Mouse (Mus musculus): ENCODE measurements at regions not wholly inside any gene's neighbourhood (a gene's known extent, or its start where the extent isn't known, plus 50 kb on each side); places are given as distances from the start of the nearest gene placed in this dataset.
A peak's percentile ranks its signal among the peaks of the same experiment; 100 is the strongest.

DNA sequence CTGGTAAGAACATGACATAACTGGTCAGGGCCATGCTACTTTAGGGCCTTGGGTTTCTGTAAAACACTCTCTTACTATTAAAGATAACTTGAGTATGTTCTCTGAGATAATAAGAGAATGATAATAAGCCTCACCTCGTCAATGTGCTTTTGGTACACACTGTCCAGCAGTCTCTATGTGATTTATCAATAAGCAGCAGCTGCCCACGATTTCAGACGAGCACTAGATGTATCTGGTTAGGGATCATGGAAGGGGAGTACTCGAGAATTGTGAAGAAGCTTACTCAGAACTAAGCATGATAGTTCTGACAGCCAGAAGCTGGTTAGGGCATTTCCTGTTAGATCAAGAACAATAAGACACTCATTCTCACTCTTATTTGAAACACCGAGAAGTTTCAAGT is 53.8 kb downstream of the Neurod6 start:
- H3K4me3 ChIP-seq (replicated peaks), result no peak overlapping the region
- H3K27me3 ChIP-seq, result no peaks in the 10 kb centered on the region
- H3K4me1 ChIP-seq (replicated peaks), result no peaks in the 10 kb centered on the region
- no peaks in the 10 kb centered on the region for H3K36me3 ChIP-seq
- WGBS, result 83% methylated on average over 5 of the region's 5 CpGs
- no peaks in the 10 kb centered on the region for H3K9me3 ChIP-seq
- ATAC-seq, result no peak
- H3K27ac ChIP-seq, result no peak overlapping the region
- no peak overlapping the region for H3K4me2 ChIP-seq (replicated peaks)
- H3K9ac ChIP-seq (replicated peaks), result no peak overlapping the region

DNA sequence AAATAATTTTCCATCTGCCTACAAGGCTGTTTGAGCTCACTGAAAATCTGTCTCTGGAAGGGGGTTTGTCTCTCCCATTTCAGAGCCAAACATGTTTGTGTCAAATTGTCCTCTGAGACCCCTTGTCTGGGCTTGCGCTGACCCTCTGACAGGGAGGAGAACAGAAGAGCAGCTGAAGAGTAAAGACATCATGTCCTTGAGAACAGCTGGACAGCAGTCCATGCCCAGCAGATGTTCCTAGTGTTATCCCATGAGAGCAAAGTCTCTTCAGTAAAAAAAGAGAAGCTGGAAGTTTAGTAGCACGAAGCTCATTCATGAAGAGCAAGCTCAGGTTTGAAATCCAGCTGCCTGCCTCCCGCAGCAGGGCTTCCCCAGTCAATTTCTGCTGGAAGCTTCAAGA is 60.7 kb downstream of the Neurod6 start:
- 0 out of 2 replicates have a peak, but pooled peaks cover 2% of the 10 kb centered on the region for H3K4me1 ChIP-seq (replicated peaks)
- ATAC-seq, result no peak
- H3K4me3 ChIP-seq (replicated peaks), result no peak overlapping the region
- no peak overlapping the region for H3K9ac ChIP-seq (replicated peaks)
- no peaks in the 10 kb centered on the region for H3K9me3 ChIP-seq
- 87% methylated on average over 3 of the region's 3 CpGs for WGBS
- H3K36me3 ChIP-seq, result no peaks in the 10 kb centered on the region
- H3K27ac ChIP-seq, result no peak overlapping the region
- H3K4me2 ChIP-seq (replicated peaks), result no peak overlapping the region
- no peaks in the 10 kb centered on the region for H3K27me3 ChIP-seq

DNA sequence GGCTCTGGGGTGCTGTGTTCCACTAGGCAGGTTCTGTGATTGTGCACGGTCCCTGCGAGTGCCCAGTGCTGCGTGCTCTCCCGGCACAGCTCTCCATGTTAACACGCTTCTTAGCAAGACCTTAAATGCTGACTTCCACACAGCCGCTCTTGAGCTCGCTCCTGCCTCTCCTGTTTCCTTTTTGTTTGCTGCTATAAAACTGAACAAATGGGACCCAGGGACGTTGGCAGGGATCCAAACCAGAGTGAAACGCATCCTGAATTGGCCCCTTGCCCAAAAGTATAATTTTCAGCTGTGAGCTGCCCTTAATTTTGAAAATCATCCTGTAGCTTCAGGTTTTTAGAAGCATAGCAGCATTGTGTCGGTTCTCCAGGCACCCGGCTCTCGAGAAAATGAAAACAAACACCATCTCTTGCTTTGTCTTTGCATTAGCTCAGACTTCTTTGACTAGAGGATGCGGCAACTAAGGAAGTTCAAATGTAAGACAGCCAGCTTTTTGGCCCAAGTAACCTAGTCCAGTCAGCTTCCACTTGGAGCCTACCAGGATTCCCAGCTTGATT is 63.1 kb downstream of the Neurod6 start:
- Histone ChIP-seq H3K27ac (peak overlapping the region; percentile 74), H3K9me3 (no peaks in the 10 kb centered on the region), H3K9ac (replicated peaks) (0 out of 2 replicates have a peak overlapping the region, but pooled peaks have one; percentile 25), H3K4me3 (replicated peaks) (no peak overlapping the region), H3K27me3 (no peaks in the 10 kb centered on the region), H3K36me3 (no peaks in the 10 kb centered on the region), H3K4me1 (replicated peaks) (0 out of 2 replicates have a peak, but pooled peaks cover 2% of the 10 kb centered on the region), H3K4me2 (replicated peaks) (peak overlapping the region; percentile 42)
- WGBS, result 40% methylated on average over 13 of the region's 13 CpGs
- peak; percentile 79 for ATAC-seq

DNA sequence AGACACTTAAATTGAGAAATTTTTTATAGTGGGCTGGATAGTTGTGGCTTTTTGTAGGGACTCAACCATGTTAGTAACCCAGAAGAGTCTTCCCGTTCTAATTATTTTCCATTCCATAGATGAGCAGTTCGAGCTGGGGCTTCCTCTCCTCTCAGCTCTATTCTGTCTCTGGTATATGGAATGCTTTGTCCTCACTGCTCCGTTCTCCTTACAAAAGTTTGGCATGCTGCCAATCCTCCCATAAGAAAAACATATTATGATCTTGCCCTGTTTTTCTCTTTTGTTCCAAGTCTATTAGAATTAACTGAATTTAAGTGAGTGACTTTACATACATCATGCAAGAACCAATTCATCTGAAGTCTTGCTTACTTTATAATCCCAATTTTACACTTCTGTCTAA is 70.7 kb downstream of the Neurod6 start:
- no peak for ATAC-seq
- H3K9me3 ChIP-seq, result 0 out of 2 replicates have a peak, but pooled peaks cover 7% of the 10 kb centered on the region
- no peak overlapping the region for H3K4me3 ChIP-seq (replicated peaks)

DNA sequence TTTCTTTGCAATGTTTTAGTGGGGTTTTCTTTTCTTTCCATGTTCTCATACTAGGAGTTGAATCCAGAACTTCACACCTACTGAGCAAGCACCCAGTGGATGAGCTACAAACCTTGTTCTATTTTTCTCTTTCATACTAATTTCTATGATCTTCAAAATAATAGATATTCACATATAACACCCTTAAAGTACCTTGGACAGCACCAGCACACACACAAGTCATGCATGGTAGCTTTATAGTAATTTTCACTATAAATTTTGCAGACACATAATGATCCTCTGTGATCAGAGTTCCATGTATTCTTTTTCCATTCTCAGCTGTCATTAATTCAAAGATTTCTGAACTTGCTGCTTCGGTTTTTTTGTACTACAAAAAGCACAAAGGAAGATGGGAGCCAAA is 71.1 kb downstream of the Neurod6 start:
- no peak overlapping the region for H3K9ac ChIP-seq (replicated peaks)
- 0 out of 2 replicates have a peak, but pooled peaks cover 7% of the 10 kb centered on the region for H3K9me3 ChIP-seq
- H3K27ac ChIP-seq, result no peak overlapping the region
- 86% methylated on average over 1 of the region's 1 CpGs for whole genome bisulfite sequencing
- H3K36me3 ChIP-seq, result no peaks in the 10 kb centered on the region
- H3K4me1 ChIP-seq (replicated peaks), result no peaks in the 10 kb centered on the region
- H3K27me3 ChIP-seq, result no peaks in the 10 kb centered on the region
- no peak for ATAC-seq
- no peak overlapping the region for H3K4me2 ChIP-seq (replicated peaks)
- no peak overlapping the region for H3K4me3 ChIP-seq (replicated peaks)

More for the DNA sequence above, 70.7 kb downstream of the Neurod6 start:
- Histone ChIP-seq H3K36me3 (no peaks in the 10 kb centered on the region), H3K4me1 (replicated peaks) (no peaks in the 10 kb centered on the region), H3K27me3 (no peaks in the 10 kb centered on the region), H3K27ac (no peak overlapping the region), H3K4me2 (replicated peaks) (no peak overlapping the region), H3K9ac (replicated peaks) (no peak overlapping the region)
- WGBS, result 46% methylated on average over 3 of the region's 3 CpGs

DNA sequence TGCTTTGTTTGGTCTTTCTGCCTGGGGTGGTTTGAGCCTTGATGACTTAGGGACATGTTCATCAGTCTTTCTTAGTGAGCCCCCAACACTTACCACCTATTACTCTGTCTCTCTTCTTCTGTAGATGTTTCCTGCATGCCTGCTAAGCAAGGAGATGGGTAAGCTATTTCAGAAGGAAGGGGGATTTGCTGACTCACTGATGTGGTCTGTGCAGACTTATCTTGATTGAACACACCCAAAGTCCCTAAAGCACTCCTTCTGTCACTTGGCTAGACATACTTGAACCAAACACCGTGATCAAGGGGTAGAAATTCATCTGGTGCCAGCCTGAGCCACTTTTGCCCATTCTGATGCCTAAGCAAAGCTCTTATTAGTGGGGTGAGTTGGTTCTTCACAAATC is 72.0 kb downstream of the Neurod6 start:
- no peak overlapping the region for H3K4me3 ChIP-seq (replicated peaks)
- no peaks in the 10 kb centered on the region for H3K36me3 ChIP-seq
- no peaks in the 10 kb centered on the region for H3K27me3 ChIP-seq
- WGBS, result 84% methylated on average over 1 of the region's 1 CpGs
- H3K4me1 ChIP-seq (replicated peaks), result no peaks in the 10 kb centered on the region
- no peak overlapping the region for H3K4me2 ChIP-seq (replicated peaks)
- H3K9me3 ChIP-seq, result 0 out of 2 replicates have a peak, but pooled peaks cover 7% of the 10 kb centered on the region
- no peak overlapping the region for H3K9ac ChIP-seq (replicated peaks)
- ATAC-seq, result no peak
- H3K27ac ChIP-seq, result no peak overlapping the region

DNA sequence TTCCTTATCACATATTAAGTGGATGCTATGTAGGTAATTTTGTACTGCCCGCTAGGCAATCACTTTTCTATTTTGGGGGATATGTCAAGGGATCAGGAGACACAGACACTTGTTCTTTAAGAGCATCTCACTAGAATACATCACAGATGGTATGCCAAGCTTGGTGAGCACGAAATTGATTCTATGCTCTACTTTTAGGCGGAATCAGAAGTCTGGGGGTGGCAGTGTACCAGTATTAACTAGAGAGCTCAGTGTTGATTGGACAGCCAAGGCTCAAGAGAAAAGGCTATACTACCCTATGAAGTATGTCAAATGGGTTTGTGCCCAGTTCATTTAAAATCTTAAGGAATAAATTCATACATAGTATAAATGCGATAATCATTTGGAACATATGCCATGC is 84.0 kb downstream of the Neurod6 start:
- 90% methylated on average over 4 of the region's 4 CpGs for WGBS
- Histone ChIP-seq H3K4me1 (replicated peaks) (no peaks in the 10 kb centered on the region), H3K9ac (replicated peaks) (no peak overlapping the region), H3K4me2 (replicated peaks) (no peak overlapping the region), H3K9me3 (no peaks in the 10 kb centered on the region), H3K4me3 (replicated peaks) (no peak overlapping the region), H3K27ac (no peak overlapping the region), H3K27me3 (no peaks in the 10 kb centered on the region), H3K36me3 (no peaks in the 10 kb centered on the region)
- ATAC-seq, result no peak

DNA sequence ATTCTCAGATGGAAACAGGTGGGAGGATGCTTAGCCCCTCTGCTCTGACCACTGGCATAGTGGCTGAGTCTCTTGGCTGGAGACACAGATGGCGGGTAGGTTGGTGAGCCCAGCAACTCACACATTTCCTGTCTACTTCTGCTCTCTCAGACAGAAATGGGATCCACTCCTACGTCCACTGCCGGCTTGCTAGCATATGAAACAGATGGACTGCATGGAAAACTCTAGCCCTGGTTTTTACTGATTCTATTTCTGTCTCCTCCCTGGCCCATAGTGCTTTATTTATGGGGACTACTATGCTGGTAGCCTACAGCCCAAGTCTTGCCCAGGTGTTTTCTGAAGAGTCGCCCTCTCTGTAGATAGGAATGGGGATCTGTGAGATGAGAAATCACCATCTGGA is 88.9 kb downstream of the Neurod6 start:
- H3K9ac ChIP-seq (replicated peaks), result no peak overlapping the region
- WGBS, result 93% methylated on average over 4 of the region's 4 CpGs
- no peaks in the 10 kb centered on the region for H3K27me3 ChIP-seq
- H3K27ac ChIP-seq, result no peak overlapping the region
- ATAC-seq, result no peak
- H3K36me3 ChIP-seq, result no peaks in the 10 kb centered on the region
- no peaks in the 10 kb centered on the region for H3K4me1 ChIP-seq (replicated peaks)
- no peak overlapping the region for H3K4me3 ChIP-seq (replicated peaks)
- H3K4me2 ChIP-seq (replicated peaks), result no peak overlapping the region
- no peaks in the 10 kb centered on the region for H3K9me3 ChIP-seq

DNA sequence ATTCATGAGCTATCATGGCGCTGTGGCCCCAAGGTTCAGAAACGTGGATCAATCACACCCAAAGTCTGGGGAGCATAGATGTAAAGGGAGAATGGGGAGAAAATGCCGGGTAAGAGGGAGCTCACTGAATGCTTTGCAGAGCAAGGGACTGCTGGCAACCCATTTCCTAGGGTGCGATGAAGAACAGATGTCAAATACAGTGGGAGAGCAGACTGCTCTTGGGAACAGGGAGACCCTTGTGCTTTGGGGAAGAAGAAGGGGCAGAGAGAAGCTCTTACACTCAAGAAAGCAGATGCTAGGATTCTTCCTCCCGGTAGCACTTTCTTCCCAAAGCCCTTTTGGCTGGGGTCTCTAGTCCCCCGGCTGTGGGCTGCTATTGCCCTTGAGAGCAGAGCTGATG is 100.0 kb downstream of the Neurod6 start:
- H3K4me2 ChIP-seq (replicated peaks), result no peak overlapping the region
- H3K9ac ChIP-seq (replicated peaks), result no peak overlapping the region
- no peaks in the 10 kb centered on the region for H3K9me3 ChIP-seq
- H3K4me1 ChIP-seq (replicated peaks), result peaks cover 16% of the 10 kb centered on the region
- WGBS, result 64% methylated on average over 6 of the region's 6 CpGs
- no peaks in the 10 kb centered on the region for H3K36me3 ChIP-seq
- no peaks in the 10 kb centered on the region for H3K27me3 ChIP-seq
- H3K4me3 ChIP-seq (replicated peaks), result no peak overlapping the region
- ATAC-seq, result no peak
- H3K27ac ChIP-seq, result peak overlapping the region; percentile 47

DNA sequence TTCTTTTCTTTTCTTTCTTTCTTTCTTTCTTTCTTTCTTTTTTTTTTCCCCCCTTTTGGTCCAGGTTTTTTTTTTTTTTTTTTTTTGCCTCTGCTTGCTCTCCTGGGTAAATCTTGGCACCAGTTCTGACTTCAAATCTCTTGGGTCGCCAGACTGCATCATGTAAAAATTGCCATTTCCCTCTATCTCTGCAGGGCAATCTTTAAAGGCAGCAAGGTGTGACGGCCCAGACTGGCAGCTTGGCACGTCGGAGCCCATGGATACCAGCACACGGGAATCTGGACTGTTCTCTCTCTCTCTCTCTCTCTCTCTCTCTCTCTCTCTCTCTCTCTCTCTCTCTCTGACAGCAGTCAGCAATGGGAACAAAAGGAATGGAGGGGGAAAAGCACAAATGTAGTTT is 101.0 kb downstream of the Neurod6 start:
- Histone ChIP-seq H3K4me2 (replicated peaks) (no peak overlapping the region), H3K4me1 (replicated peaks) (peaks cover 16% of the 10 kb centered on the region), H3K4me3 (replicated peaks) (no peak overlapping the region), H3K27me3 (no peaks in the 10 kb centered on the region), H3K9ac (replicated peaks) (no peak overlapping the region), H3K36me3 (no peaks in the 10 kb centered on the region), H3K27ac (peak overlapping the region; percentile 57), H3K9me3 (no peaks in the 10 kb centered on the region)
- peak; percentile 66 for ATAC-seq
- WGBS, result 11% methylated on average over 5 of the region's 5 CpGs

DNA sequence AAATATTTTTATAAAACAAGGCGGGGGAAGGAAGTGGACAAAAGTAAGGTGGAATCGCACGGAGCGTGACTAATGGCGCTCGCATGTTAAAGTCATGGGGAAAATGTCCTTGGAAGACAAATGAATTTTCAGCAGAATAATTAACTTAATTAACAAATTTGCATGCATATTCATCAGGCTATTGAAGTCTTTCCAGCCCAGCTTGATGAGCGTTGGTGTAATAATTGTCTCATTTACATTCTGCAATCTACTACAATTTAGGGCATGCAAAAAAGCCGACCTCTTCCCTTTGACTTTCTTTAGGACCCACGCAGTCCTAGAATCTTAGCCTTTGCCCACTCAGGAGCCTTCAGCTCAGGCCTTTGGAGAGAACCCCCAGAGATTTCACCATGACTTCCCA is 101.5 kb downstream of the Neurod6 start:
- Histone ChIP-seq H3K9ac (replicated peaks) (no peak overlapping the region), H3K4me3 (replicated peaks) (no peak overlapping the region), H3K4me2 (replicated peaks) (no peak overlapping the region), H3K36me3 (no peaks in the 10 kb centered on the region), H3K27ac (peak overlapping the region; percentile 57), H3K9me3 (no peaks in the 10 kb centered on the region), H3K27me3 (no peaks in the 10 kb centered on the region), H3K4me1 (replicated peaks) (peaks cover 16% of the 10 kb centered on the region)
- 63% methylated on average over 9 of the region's 9 CpGs for WGBS
- ATAC-seq, result peak; percentile 77

DNA sequence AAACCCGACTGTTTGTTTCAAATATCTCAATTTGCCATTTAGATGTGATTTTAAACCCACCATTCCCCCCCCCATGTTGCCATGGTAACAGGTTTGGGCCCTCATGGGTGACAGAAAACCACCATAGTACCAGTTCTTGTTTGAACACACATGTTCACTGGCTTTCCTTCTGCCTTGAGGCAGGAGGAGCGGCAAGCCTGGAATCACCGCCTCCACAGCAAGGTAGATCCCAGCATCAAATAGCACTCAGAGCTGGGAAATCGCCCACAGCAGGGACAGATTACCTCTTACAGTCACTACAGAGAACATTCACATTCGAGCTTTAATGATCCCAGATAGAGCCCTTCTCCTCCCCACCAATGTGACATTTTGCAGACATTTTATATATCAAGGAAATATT is 102.0 kb downstream of the Neurod6 start:
- peak; percentile 66 for ATAC-seq
- H3K36me3 ChIP-seq, result no peaks in the 10 kb centered on the region
- peak overlapping the region; percentile 57 for H3K27ac ChIP-seq
- H3K27me3 ChIP-seq, result no peaks in the 10 kb centered on the region
- no peak overlapping the region for H3K9ac ChIP-seq (replicated peaks)
- H3K4me3 ChIP-seq (replicated peaks), result no peak overlapping the region
- H3K4me2 ChIP-seq (replicated peaks), result no peak overlapping the region
- peaks cover 16% of the 10 kb centered on the region for H3K4me1 ChIP-seq (replicated peaks)
- 58% methylated on average over 5 of the region's 5 CpGs for WGBS
- no peaks in the 10 kb centered on the region for H3K9me3 ChIP-seq

DNA sequence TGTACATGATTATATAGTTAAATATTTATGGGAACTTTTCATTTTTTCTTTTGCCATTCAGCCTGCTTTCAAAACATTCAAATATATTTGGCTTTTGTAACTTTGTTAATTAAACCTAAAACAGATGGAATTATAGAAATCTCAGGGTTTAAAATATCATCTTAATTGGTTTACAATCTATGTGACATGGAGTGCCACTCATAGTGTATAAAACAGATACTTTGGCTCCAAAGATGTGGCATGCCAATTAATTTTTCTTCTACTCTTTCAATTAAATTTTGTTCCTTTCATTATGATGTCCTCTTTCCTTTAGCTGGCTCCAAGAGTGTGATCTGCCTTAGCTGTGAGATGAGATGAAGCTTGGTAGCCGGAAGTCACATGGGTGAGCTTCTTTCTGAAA is 103.0 kb downstream of the Neurod6 start:
- Histone ChIP-seq H3K9ac (replicated peaks) (no peak overlapping the region), H3K4me3 (replicated peaks) (no peak overlapping the region), H3K27ac (0 out of 2 replicates have a peak overlapping the region, but pooled peaks have one; percentile 47), H3K27me3 (no peaks in the 10 kb centered on the region), H3K4me2 (replicated peaks) (no peak overlapping the region), H3K9me3 (no peaks in the 10 kb centered on the region), H3K36me3 (no peaks in the 10 kb centered on the region), H3K4me1 (replicated peaks) (peaks cover 16% of the 10 kb centered on the region)
- ATAC-seq, result no peak
- WGBS, result 91% methylated on average over 1 of the region's 1 CpGs

Data from midbrain, embryonic 13.5 days (tissue).